Mouse (Mus musculus) MEL (cell line): ENCODE data around the gene Rnf103.

ENCODE experiments used
- CTCF ChIP-seq, 3 experiments: IDR thresholded peaks in 2 of 3; conservative IDR thresholded peaks in 1 of 3; 2 replicates each; pipeline ENCODE4 v1.5.1; 2011 to 2012; ENCODE audit warnings: low read length in 3 of 3, low read depth in 2 of 3, mild to moderate bottlenecking in 2 of 3, improper control_type of control experiment in 1 of 3, inconsistent platforms in 1 of 3, mixed read lengths in 1 of 3, moderate library complexity in 1 of 3; ENCODE audit not compliant: control insufficient read depth in 1 of 3, insufficient read depth in 1 of 3, poor library complexity in 1 of 3, severe bottlenecking in 1 of 3
- EP300 ChIP-seq, 2 experiments: IDR thresholded peaks; 2 replicates each; pipeline ENCODE4 v1.6.1; 2011; ENCODE audit warnings: improper control_type of control experiment in 2 of 2, low read length in 2 of 2, low read depth in 1 of 2, mild to moderate bottlenecking in 1 of 2
- MAFK ChIP-seq: IDR thresholded peaks from 2 replicates; pipeline ENCODE4 v1.6.1; 2011; ENCODE audit warnings: low read depth, mild to moderate bottlenecking, low read length, improper control_type of control experiment, borderline replicate concordance
- NELFE ChIP-seq: IDR thresholded peaks from 2 replicates; pipeline ENCODE4 v1.6.1; 2011; ENCODE audit warnings: low read depth, low read length, improper control_type of control experiment
- POLR2A ChIP-seq, 2 experiments: IDR thresholded peaks; 2 replicates each; pipeline ENCODE4 v1.6.1; 2011 to 2012; ENCODE audit warnings: low read length in 2 of 2, mild to moderate bottlenecking in 2 of 2, control low read depth in 1 of 2, improper control_type of control experiment in 1 of 2, low read depth in 1 of 2, moderate library complexity in 1 of 2; ENCODE audit not compliant: control insufficient read depth in 1 of 2, insufficient read depth in 1 of 2, poor library complexity in 1 of 2
- POLR2AphosphoS5 ChIP-seq: IDR thresholded peaks from 2 replicates; pipeline ENCODE4 v1.6.1; 2012; ENCODE audit warnings: low read depth, borderline replicate concordance, mild to moderate bottlenecking, inconsistent platforms, low read length, moderate library complexity, mixed read lengths
- SMC3 ChIP-seq: IDR thresholded peaks from 2 replicates; pipeline ENCODE4 v1.6.1; 2011; ENCODE audit warnings: low read depth, low read length, improper control_type of control experiment

DNA sequence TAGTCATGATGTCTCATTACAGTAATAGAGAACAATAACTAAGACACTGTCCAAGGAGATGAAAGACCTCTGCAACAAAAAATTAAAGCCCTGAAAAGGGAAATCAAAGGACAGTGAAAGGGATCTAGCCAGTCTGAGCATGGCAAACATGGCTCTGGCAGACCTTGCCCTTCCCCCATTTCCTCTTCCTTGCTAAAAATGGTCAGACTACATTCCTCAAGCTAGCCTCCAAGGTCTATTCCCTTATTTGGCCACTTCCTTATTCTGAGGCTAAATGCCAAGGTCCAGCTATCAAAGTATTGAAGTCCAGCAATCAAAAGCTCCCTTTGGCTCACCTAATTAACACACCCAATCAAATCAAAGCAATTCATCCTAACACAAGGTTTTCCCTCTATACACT is 43.6 kb downstream of the Rnf103 start:
- TF ChIP-seq POLR2A (IDR thresholded peaks at IDR 0.05; ENCODE audit: control insufficient read depth in 1 of 2, insufficient read depth in 1 of 2, low read depth in 1 of 2, low read length in 2 of 2, poor library complexity in 1 of 2): no peak
- TF ChIP-seq CTCF (IDR thresholded peaks at IDR 0.05 in 2 of 3, conservative IDR thresholded peaks at IDR 0.05 in 1 of 3; ENCODE audit: control insufficient read depth in 1 of 3, insufficient read depth in 1 of 3, low read depth in 2 of 3, low read length in 3 of 3, poor library complexity in 1 of 3, severe bottlenecking in 1 of 3): no peak
- TF ChIP-seq NELFE: no peak
- no peak for TF ChIP-seq EP300 (IDR thresholded peaks at IDR 0.05; ENCODE audit: low read depth in 1 of 2, low read length in 2 of 2)
- TF ChIP-seq POLR2AphosphoS5: no peak
- no peak for TF ChIP-seq MAFK
- no peak for TF ChIP-seq SMC3
